Mouse (Mus musculus): Measurements from ENCODE around the gene Chmp5. TPM values are rescaled to one million over a fixed set of nuclear protein-coding genes. Genes with fewer than 3 reads are reported as not detected.

The Chmp5 gene
- polyA plus RNA-seq, 1 experiment from 2014 or later = 125 TPM

GRCm38 (mm10) chr4:40936175-40936839, 11.9 kb upstream of the Chmp5 start:
- TF ChIP-seq CTCF (IDR thresholded peaks at IDR 0.05; ENCODE audit: low read depth) (no peak), EP300 (optimal IDR thresholded peaks at IDR 0.05) (no peak)
- H3K4me1 ChIP-seq (replicated peaks; ENCODE audit: control insufficient read depth, insufficient read depth) = no peaks in the 10 kb centered on the region
- H3K9ac ChIP-seq (ENCODE audit: low read length) = no peak overlapping the region
- H3K4me2 ChIP-seq (replicated peaks; ENCODE audit: low read depth) = no peak overlapping the region
- no peak overlapping the region for H3K27ac ChIP-seq (replicated peaks)
- DNase-seq (ENCODE audit: low spot score) (no peak), ATAC-seq (ENCODE audit: low FRiP score, low TSS enrichment) (no peak)
- no peaks in the 10 kb centered on the region for H3K27me3 ChIP-seq (ENCODE audit: control insufficient read depth, insufficient read depth, low read length)
- 75% methylated on average over 9 of the region's 9 CpGs for WGBS
- peaks cover 27% of the 10 kb centered on the region for H3K36me3 ChIP-seq (ENCODE audit: control insufficient read depth, insufficient read depth, low read length)
- no peaks in the 10 kb centered on the region for H3K9me3 ChIP-seq (ENCODE audit: control insufficient read depth, low read length)
- no peak overlapping the region for H3K4me3 ChIP-seq (ENCODE audit: low read depth, low read length)

- no peaks in the 10 kb centered on the region for H3K27me3 ChIP-seq (ENCODE audit: control insufficient read depth, insufficient read depth, low read length)
- H3K4me2 ChIP-seq (replicated peaks; ENCODE audit: low read depth) = no peak overlapping the region
- DNase-seq (ENCODE audit: low spot score) = no peak
- no peak overlapping the region for H3K9ac ChIP-seq (ENCODE audit: low read length)
- 91% methylated on average over 5 of the region's 5 CpGs for WGBS
- no peak overlapping the region for H3K27ac ChIP-seq (replicated peaks)
- no peaks in the 10 kb centered on the region for H3K4me1 ChIP-seq (replicated peaks; ENCODE audit: control insufficient read depth, insufficient read depth)
- no peaks in the 10 kb centered on the region for H3K9me3 ChIP-seq (ENCODE audit: control insufficient read depth, low read length)
- TF ChIP-seq CTCF (IDR thresholded peaks at IDR 0.05; ENCODE audit: low read depth) = no peak
- no peak for TF ChIP-seq EP300 (optimal IDR thresholded peaks at IDR 0.05)
- H3K36me3 ChIP-seq (ENCODE audit: control insufficient read depth, insufficient read depth, low read length) = peaks cover 36% of the 10 kb centered on the region
- ATAC-seq (ENCODE audit: low FRiP score, low TSS enrichment) = no peak
- H3K4me3 ChIP-seq (ENCODE audit: low read depth, low read length) = no peak overlapping the region
Measured at GRCm38 (mm10) chr4:40938793-40939192, 9.4 kb upstream of the Chmp5 start.

DNA sequence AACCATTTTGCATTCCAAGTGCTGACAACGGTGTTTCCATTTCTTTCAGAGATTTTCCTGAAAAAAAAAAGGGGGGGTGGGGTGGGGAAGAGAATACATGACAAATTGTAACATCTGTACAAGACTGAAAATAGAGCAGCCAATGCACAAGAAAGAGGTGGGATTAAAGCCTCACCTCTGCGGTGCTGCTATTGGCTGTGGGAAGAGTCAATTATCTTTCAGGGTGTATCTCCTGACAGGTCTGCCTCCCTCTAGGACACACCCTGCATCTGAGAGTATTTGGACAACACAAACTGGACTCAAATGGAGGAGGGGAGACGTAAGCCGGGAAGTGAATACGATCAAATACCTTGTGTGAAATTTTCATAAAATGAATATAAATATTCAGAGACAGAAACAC, 4.6 kb upstream of the Chmp5 start:
- H3K9ac ChIP-seq (ENCODE audit: low read length) = no peak overlapping the region
- H3K36me3 ChIP-seq (ENCODE audit: control insufficient read depth, insufficient read depth, low read length) = peaks cover 32% of the 10 kb centered on the region
- no peaks in the 10 kb centered on the region for H3K9me3 ChIP-seq (ENCODE audit: control insufficient read depth, low read length)
- no peaks in the 10 kb centered on the region for H3K27me3 ChIP-seq (ENCODE audit: control insufficient read depth, insufficient read depth, low read length)
- H3K4me3 ChIP-seq (ENCODE audit: low read depth, low read length) = no peak overlapping the region
- peaks cover 5% of the 10 kb centered on the region; the same call in 1 of the 2 replicates for H3K4me1 ChIP-seq (replicated peaks; ENCODE audit: control insufficient read depth, insufficient read depth)
- DNase-seq (ENCODE audit: low spot score) = no peak
- H3K27ac ChIP-seq (replicated peaks) = no peak overlapping the region
- H3K4me2 ChIP-seq (replicated peaks; ENCODE audit: low read depth) = no peak overlapping the region
- 97% methylated on average over 5 of the region's 5 CpGs for WGBS
- no peak for ATAC-seq (ENCODE audit: low FRiP score, low TSS enrichment)
- TF ChIP-seq CTCF (IDR thresholded peaks at IDR 0.05; ENCODE audit: low read depth) (no peak), EP300 (optimal IDR thresholded peaks at IDR 0.05) (no peak)

GRCm38 (mm10) chr4:40946516-40947121, 1.6 kb upstream of the Chmp5 start:
- Histone ChIP-seq H3K36me3 (ENCODE audit: control insufficient read depth, insufficient read depth, low read length) (peaks cover 14% of the 10 kb centered on the region), H3K4me3 (ENCODE audit: low read depth, low read length) (peak overlapping the region; percentile 90), H3K4me1 (replicated peaks; ENCODE audit: control insufficient read depth, insufficient read depth) (peaks cover 5% of the 10 kb centered on the region; the same call in 1 of the 2 replicates), H3K27ac (replicated peaks) (no peak overlapping the region), H3K9me3 (ENCODE audit: control insufficient read depth, low read length) (no peaks in the 10 kb centered on the region), H3K27me3 (ENCODE audit: control insufficient read depth, insufficient read depth, low read length) (no peaks in the 10 kb centered on the region), H3K9ac (ENCODE audit: low read length) (peak overlapping the region; percentile 91), H3K4me2 (replicated peaks; ENCODE audit: low read depth) (peak overlapping the region; percentile 70)
- DNase-seq (ENCODE audit: low spot score) = no peak
- 71% methylated on average over 7 of the region's 7 CpGs for WGBS
- TF ChIP-seq EP300 (optimal IDR thresholded peaks at IDR 0.05) = no peak
- TF ChIP-seq CTCF (IDR thresholded peaks at IDR 0.05; ENCODE audit: low read depth) = no peak
- no peak for ATAC-seq (ENCODE audit: low FRiP score, low TSS enrichment)

GRCm38 (mm10) chr4:40947565-40948159, 545 bp upstream of the Chmp5 start:
- Histone ChIP-seq H3K9me3 (ENCODE audit: control insufficient read depth, low read length) (no peaks in the 10 kb centered on the region), H3K9ac (ENCODE audit: low read length) (peak overlapping the region; percentile 91), H3K4me2 (replicated peaks; ENCODE audit: low read depth) (peak overlapping the region; percentile 70), H3K27me3 (ENCODE audit: control insufficient read depth, insufficient read depth, low read length) (no peaks in the 10 kb centered on the region), H3K4me1 (replicated peaks; ENCODE audit: control insufficient read depth, insufficient read depth) (peaks cover 5% of the 10 kb centered on the region; the same call in 1 of the 2 replicates), H3K4me3 (ENCODE audit: low read depth, low read length) (peak overlapping the region; percentile 90), H3K27ac (replicated peaks) (peak overlapping the region; percentile 95), H3K36me3 (ENCODE audit: control insufficient read depth, insufficient read depth, low read length) (peaks cover 7% of the 10 kb centered on the region; the same call in 1 of the 2 replicates)
- no peak for DNase-seq (ENCODE audit: low spot score)
- WGBS = 1% methylated on average over 38 of the region's 40 CpGs
- ATAC-seq (ENCODE audit: low FRiP score, low TSS enrichment) = peak; percentile 12; the same call in 1 of the 2 replicates
- TF ChIP-seq EP300 (optimal IDR thresholded peaks at IDR 0.05) (no peak), CTCF (IDR thresholded peaks at IDR 0.05; ENCODE audit: low read depth) (0 out of 2 replicates have a peak, but pooled peaks have one; percentile 31)

DNA sequence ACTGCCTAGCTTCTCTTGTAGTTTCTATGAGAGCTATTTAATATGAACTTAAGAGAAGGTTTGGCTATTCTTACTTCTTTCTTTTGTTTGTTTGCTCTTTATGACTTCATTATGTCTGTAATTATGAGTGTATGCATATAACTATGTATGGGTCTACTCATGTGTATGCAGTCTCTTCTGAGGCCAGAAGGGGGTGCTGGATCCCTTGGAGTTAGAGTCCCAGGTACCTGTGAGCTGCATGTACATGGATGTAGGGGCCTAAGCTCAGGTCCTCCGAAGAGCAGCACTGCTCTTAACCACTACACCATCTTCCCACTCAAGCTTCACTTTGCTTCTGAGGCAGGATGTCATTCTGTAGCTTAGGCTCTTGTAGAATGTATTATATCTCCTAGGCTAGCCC, 5.3 kb downstream of the Chmp5 start:
- Histone ChIP-seq H3K27ac (replicated peaks) (no peak overlapping the region), H3K4me3 (ENCODE audit: low read depth, low read length) (no peak overlapping the region), H3K9ac (ENCODE audit: low read length) (no peak overlapping the region), H3K4me2 (replicated peaks; ENCODE audit: low read depth) (no peak overlapping the region), H3K36me3 (ENCODE audit: control insufficient read depth, insufficient read depth, low read length) (peaks cover 29% of the 10 kb centered on the region), H3K9me3 (ENCODE audit: control insufficient read depth, low read length) (no peaks in the 10 kb centered on the region), H3K27me3 (ENCODE audit: control insufficient read depth, insufficient read depth, low read length) (no peaks in the 10 kb centered on the region), H3K4me1 (replicated peaks; ENCODE audit: control insufficient read depth, insufficient read depth) (no peaks in the 10 kb centered on the region)
- TF ChIP-seq EP300 (optimal IDR thresholded peaks at IDR 0.05) (no peak), CTCF (IDR thresholded peaks at IDR 0.05; ENCODE audit: low read depth) (peak; percentile 60)
- WGBS = 88% methylated on average over 1 of the region's 1 CpGs
- DNase-seq (ENCODE audit: low spot score) (no peak), ATAC-seq (ENCODE audit: low FRiP score, low TSS enrichment) (no peak)
